Mouse (Mus musculus) spleen, postnatal 14 days (tissue): ENCODE results near the gene Csf1.
A peak's percentile ranks its signal among the peaks of the same experiment; 100 is the strongest.

ENCODE experiments used
- DNase-seq, 2 experiments: peaks; one replicate each; pipeline ENCODE4 v3.0.0; 2021 to 2022; ENCODE audit warnings: low spot score in 2 of 2

Csf1 gene

DNA sequence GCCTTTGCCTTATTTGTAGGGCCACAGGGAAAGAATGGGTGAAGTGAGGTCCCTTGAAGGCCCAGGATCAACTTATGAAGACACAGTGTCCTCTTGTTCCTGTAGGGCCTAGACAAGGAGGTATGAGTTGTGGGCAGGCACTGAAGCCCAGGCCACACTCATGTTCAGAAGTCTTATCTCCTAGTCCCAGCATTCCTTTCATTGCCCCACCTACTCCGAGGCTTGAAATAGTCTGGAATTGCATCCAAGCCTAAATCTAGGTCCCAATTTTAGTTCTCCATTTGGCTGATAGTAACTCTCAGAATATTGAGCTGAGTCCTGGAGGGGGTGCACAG, 55.9 kb downstream of the Csf1 start:
- DNase-seq: no peak

GRCm38 (mm10) chr3:107703675-107704370, 56.4 kb downstream of the Csf1 start:
- DNase-seq: no peak

DNA sequence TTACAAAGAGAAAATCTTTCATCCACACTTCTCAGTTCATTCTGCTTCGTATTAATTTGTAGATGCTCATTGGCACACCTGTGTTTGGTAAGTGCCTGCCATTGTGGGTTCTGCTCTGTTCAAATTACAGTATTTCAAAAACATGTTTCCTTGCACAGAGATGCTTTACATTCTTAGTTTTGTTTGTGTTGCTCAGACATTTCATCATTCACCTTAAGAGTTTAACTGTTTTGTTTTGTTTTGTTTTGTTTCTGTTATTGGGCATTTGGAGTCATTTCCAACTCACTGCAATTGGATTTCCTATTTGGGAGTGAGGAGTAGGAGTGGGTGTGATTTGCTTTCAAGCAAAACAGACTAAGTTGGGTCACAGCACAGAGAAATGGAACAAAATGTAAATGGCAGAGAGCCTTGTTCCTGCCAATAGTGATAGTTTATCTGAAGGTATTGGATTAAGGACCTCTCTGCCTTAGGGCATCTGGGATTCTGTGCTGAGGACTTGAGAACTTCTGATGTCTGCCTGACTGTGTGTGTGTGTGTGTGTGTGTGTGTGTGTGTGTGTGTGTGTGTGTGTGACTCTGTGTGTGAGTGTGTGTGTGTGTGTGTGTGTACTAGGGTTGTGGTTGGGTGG, 58.4 kb downstream of the Csf1 start:
- DNase-seq: no peak

- DNase-seq: no peak
Measured at GRCm38 (mm10) chr3:107700625-107701024, 59.6 kb downstream of the Csf1 start.

DNA sequence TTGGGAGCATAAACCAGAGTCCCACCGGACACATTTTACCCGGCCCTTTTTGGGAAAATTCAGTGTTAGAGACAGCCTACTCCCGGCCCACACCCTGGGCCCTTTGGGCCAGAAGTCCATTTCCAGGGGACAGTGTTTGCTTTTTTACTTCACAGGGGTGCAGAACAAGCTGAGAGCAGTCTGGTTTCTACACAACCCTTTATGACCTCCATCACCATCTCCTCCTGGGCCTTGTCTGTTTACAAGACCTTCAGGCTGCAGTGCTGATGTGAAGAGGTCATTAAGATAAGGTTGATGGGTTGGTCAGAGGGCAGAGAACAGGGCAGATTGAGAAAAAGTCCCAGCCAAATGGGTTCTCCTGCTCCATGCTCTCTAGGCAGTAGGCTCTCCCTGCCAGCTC, 63.4 kb downstream of the Csf1 start:
- DNase-seq: no peak

DNA sequence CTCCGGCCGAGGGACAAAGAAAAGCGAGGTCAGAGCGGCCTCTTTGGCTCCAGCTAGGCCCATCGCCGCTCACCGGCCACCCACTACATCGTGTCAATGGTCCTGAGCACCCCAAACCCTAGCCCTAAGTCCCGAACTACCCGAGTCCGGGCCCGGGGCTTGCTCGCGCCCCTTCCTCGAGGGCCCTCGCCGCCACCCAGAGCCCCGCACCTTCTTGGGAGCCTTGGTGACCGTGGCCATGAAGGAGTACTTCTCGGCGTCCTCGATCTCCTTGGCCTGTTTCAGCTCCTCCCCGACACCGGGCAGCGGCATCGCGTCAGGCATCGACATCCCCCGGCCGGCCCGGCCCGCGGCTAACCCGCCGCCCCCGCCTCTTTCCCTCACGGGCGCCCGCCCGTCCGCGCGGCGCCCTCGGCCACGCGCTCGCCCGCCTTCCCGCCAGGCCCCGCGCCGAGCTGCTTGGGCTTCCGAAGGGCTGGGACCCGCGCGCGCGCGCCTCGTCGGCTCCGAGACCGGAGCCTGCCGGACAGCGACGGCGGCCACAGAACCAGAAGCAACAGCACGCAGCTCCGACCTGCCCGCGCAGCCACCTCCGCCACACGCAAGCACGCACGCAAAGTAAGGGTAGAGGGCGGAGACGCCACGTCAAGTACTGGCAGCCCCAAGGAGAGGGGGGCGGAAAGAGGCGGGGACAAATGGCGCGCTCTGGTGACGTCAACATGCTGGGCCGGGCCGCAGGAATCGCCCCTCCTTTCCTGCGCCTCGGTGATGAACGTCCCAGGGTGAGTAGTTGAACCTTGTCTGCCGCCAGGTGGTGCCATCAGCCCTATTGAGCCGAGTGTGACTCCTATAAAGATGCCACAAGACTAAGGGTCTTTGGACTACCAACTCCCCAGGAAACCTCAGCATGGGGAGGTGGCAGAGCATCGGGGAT, 64.1 kb downstream of the Csf1 start, which contains the start of gene Ahcyl1:
Ahcyl1 (minus strand) TSS at position 613 of the 934 bp plus-strand sequence.
- peak; percentile 96 to 98 for DNase-seq

GRCm38 (mm10) chr3:107695219-107695947, 64.9 kb downstream of the Csf1 start:
- DNase-seq: no peak

DNA sequence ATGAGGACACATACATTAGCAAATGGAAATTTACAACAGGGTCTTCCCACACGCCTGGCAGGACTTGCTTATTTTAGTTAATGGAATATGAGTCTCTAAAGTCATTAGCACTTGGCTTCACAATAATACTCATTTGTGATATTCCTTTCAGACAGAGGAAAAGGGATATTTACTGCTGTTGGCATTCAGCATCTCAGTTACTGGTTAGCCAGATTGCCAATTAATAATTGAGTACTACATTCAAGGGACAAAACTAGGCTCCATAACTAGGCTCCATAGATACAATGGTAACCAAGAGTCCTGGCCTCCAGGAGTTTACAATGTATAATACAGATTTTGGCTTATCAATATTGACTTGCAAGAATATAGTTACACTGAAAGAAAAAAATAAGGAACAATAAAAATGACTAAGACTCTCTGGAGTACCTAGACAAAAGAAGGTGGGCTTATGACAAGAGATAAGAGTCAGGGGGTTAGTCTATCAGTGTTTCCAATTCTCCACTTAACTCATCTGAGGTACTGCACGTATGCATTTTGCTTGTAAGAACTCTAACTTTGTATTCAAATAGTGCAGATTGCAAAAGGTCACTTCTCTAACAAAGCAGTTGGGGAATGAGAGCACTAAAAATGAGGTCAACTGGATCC, 65.9 kb downstream of the Csf1 start:
- DNase-seq: no peak
